Mouse (Mus musculus) limb, embryonic 15.5 days (tissue): ENCODE data around the gene Syce1. TPM values are rescaled to one million over a fixed set of nuclear protein-coding genes. Genes with fewer than 3 reads are reported as not detected.

Experiments used
- ATAC-seq: fragments of 200-750 bp; cut with Nextera tagmentation; 2 replicates; pipeline ENCODE4 v1.8.0; 2017; ENCODE audit warnings: low read depth, moderate TSS enrichment; ENCODE audit not compliant: insufficient number of reproducible peaks, low FRiP score, low TSS enrichment
- H3K27ac ChIP-seq: fragments of 300-500 bp; sonication (generic); 2 replicates; pipeline ENCODE4 v1.5.1; 2015; ENCODE audit warnings: moderate library complexity, mild to moderate bottlenecking, inconsistent platforms
- H3K27me3 ChIP-seq: fragments of 300-500 bp; sonication (generic); 2 replicates; pipeline ENCODE4 v1.6.1; 2015; ENCODE audit warnings: inconsistent platforms
- H3K36me3 ChIP-seq: fragments of 300-500 bp; sonication (generic); 2 replicates; pipeline ENCODE4 v1.6.1; 2015; ENCODE audit warnings: inconsistent platforms
- H3K4me1 ChIP-seq: fragments of 300-500 bp; sonication (generic); 2 replicates; pipeline ENCODE4 v1.6.1; 2015; ENCODE audit warnings: inconsistent platforms
- H3K4me2 ChIP-seq: fragments of 300-500 bp; sonication (generic); 2 replicates; pipeline ENCODE4 v1.6.1; 2015; ENCODE audit warnings: mild to moderate bottlenecking, inconsistent platforms
- H3K4me3 ChIP-seq: fragments of 300-500 bp; sonication (generic); 2 replicates; pipeline ENCODE4 v1.5.1; 2015; ENCODE audit warnings: mild to moderate bottlenecking, inconsistent platforms
- H3K9ac ChIP-seq: fragments of 300-500 bp; sonication (generic); 2 replicates; pipeline ENCODE4 v1.6.1; 2015; ENCODE audit warnings: inconsistent platforms
- H3K9me3 ChIP-seq: fragments of 300-500 bp; sonication (generic); 2 replicates; pipeline ENCODE4 v1.6.1; 2016; ENCODE audit warnings: inconsistent platforms
- WGBS: fragments of 180-500 bp; shearing (Covaris S2); methylation state at CpG from one replicate; pipeline ENCODE4 v1.1.7; 2015; 5-methylcytosine and 5-hydroxymethylcytosine counted together
- polyA plus RNA-seq: library from polyadenylated mRNA; unstranded; fragments of >200 nt; fragmentation: Nextera tagmentation; extraction: Ambion mirVana; gene quantifications from 2 replicates; pipeline ENCODE4 v1.2.1, GENCODE M21; 2015

Gene Syce1
- polyA plus RNA-seq: 0.11 and 0.13 TPM in 2 replicates

- H3K4me3 ChIP-seq: no peak within 1 kb of the TSS
- H3K9me3 ChIP-seq: no peaks in the 10 kb centered on the region
- H3K4me1 ChIP-seq: no peaks in the 10 kb centered on the region
- H3K27me3 ChIP-seq: no peaks in the 10 kb centered on the region
- ATAC-seq: no peak
- no peak within 1 kb of the TSS for H3K4me2 ChIP-seq
- no peak within 1 kb of the TSS for H3K9ac ChIP-seq
- no peaks in the 10 kb centered on the region for H3K36me3 ChIP-seq
- 80% methylated on average over 33 of the region's 33 CpGs for WGBS
- no peak within 1 kb of the TSS for H3K27ac ChIP-seq
Measured at GRCm38 (mm10) chr7:140787406-140788052, at the start of gene Syce1. Syce1 (minus strand) TSS chr7:140787852.

DNA sequence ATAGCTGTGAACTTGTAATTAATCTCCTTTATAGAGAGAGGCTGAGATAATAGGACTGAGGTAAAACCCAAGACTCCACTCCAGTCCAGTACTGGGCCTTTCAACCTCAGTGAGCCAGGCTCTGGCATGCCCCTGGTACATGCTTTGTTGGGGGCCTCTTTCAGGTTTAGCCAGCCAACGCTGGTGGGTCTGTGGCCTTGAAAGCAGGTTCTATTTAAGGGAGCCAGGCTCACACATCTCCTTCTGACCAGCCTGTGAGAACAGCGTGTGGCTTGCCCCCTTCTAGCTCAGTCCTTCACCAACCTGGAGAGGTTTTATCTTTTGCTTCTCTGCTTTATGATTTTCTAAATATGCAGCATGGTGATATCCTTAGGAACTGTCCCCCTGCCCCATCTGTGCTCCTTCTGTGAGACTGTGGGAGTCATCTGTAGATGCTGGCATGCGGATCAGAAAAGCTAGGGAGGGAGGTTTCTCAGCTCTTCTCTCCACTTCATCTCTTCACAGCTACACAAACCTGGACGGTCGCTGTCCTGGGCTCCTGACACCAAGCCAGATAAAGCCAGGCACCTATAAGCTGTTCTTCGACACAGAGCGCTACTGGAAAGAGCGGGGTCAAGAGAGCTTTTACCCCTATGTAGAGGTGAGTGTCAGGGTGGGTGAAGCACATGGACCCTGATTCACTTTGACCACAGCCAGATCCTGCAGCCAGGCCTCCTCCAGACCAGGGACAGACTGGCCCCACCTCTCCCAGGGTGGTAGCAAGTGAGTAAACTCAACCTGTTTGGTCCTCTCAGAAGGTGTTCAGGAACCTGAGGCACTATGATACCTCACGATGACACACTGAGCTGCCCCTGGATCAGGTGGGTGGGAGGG is 48.8 kb upstream of the Syce1 start:
- Histone ChIP-seq H3K4me1 (no peaks in the 10 kb centered on the region), H3K27ac (no peak overlapping the region), H3K9me3 (no peaks in the 10 kb centered on the region), H3K4me2 (no peak overlapping the region), H3K9ac (no peak overlapping the region), H3K27me3 (peaks cover 5% of the 10 kb centered on the region; the same call in 1 of the 2 replicates), H3K36me3 (no peaks in the 10 kb centered on the region), H3K4me3 (no peak overlapping the region)
- ATAC-seq: no peak
- 77% methylated on average over 9 of the region's 9 CpGs for WGBS

DNA sequence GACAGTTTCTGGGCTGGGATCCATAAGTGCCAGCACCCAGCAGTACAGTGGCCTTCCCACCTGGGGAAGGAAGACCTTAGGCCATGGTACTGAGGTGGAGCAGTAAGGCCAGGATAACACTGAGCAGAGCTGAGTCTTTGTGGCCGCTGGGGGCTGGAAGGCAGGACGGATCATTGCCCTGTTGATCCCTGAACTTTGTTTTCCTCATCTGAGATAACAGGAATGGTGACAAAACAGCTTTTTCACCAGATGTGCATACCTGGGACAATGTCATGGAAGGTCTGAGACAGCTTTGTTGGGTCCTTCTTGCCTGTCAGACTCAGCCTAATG is 48.1 kb upstream of the Syce1 start:
- Histone ChIP-seq H3K4me2 (no peak overlapping the region), H3K36me3 (no peaks in the 10 kb centered on the region), H3K9ac (no peak overlapping the region), H3K27ac (no peak overlapping the region), H3K9me3 (no peaks in the 10 kb centered on the region), H3K27me3 (0 out of 2 replicates have a peak, but pooled peaks cover 5% of the 10 kb centered on the region), H3K4me3 (no peak overlapping the region), H3K4me1 (no peaks in the 10 kb centered on the region)
- 0 out of 2 replicates have a peak, but pooled peaks have one; percentile 1 for ATAC-seq
- WGBS: 76% methylated on average over 2 of the region's 2 CpGs

DNA sequence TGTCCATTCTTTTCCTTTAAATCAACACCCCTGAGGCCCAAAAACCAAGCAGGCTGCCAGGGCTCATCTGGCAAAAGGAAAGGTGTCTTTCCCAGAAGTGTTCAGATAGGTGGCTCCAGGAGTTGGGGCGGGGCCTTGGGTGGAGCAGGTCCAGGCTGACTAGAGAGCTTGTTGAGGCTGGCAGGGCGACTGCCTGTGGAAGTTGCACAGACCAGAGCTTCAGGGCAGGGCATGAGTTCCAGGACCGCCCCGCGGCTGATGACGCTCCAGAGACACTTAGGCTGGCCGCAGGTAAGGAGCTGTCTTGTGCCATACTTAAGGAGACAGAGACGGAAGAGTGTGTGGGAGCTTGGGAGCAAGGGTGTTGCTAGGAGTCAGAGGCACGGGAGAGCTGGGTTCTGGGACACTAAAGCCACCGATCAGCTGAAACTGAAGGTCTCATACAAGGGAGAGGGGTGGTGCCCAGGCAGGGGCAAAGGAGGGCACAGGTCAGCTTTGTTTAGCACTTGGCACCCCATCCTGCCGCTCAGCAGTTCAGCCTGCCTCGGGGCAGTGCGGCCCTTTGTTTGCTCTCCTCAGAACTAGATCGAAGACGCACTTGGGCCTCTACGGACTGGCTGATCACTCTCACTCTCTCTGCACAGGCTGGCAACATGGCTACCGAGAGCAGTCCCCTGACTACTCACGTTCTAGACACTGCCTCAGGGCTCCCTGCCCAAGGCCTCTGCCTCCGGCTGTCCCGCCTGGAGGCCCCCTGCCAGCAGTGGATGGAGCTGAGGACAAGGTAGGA is 47.5 kb upstream of the Syce1 start, which contains the start of gene Urah:
Gene Urah, plus strand, starts transcription at position 51 of the 790 bp plus-strand sequence.
- H3K9ac ChIP-seq: no peak within 1 kb of the TSS
- no peaks in the 10 kb centered on the region for H3K9me3 ChIP-seq
- ATAC-seq: peak; percentile 26; the same call in 1 of the 2 replicates
- WGBS: 43% methylated on average over 20 of the region's 20 CpGs
- H3K4me1 ChIP-seq: no peaks in the 10 kb centered on the region
- H3K4me3 ChIP-seq: no peak within 1 kb of the TSS
- H3K27me3 ChIP-seq: 0 out of 2 replicates have a peak, but pooled peaks cover 5% of the 10 kb centered on the region
- no peaks in the 10 kb centered on the region for H3K36me3 ChIP-seq
- H3K27ac ChIP-seq: no peak within 1 kb of the TSS
- H3K4me2 ChIP-seq: no peak within 1 kb of the TSS

DNA sequence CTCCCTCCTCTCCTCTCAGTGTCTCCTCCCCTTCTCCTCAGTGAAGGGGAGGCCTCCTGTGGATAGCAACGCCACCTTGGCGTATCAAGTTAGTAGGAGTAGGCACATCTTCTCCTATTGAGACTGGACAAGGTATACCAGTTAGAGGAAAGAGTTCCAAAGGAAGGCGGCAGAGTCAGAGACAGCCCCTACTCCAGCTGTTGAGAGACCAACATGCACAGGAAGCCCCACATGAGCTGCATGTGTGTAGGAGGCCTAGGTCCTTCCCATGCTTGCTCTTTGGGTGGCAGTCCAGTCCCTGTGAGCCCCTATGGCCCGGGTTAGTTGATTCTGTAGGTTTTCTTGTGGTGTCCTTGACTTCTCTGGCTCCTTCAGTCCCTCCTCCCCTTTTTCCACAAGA is 45.7 kb upstream of the Syce1 start:
- H3K4me1 ChIP-seq: no peaks in the 10 kb centered on the region
- H3K4me3 ChIP-seq: no peak overlapping the region
- no peak overlapping the region for H3K4me2 ChIP-seq
- no peak for ATAC-seq
- no peaks in the 10 kb centered on the region for H3K9me3 ChIP-seq
- H3K27me3 ChIP-seq: 0 out of 2 replicates have a peak, but pooled peaks cover 5% of the 10 kb centered on the region
- H3K9ac ChIP-seq: no peak overlapping the region
- 83% methylated on average over 4 of the region's 4 CpGs for WGBS
- no peaks in the 10 kb centered on the region for H3K36me3 ChIP-seq
- H3K27ac ChIP-seq: no peak overlapping the region

GRCm38 (mm10) chr7:140831447-140831846 is 43.8 kb upstream of the Syce1 start:
- no peaks in the 10 kb centered on the region for H3K9me3 ChIP-seq
- no peak overlapping the region for H3K27ac ChIP-seq
- no peak overlapping the region for H3K9ac ChIP-seq
- no peak overlapping the region for H3K4me2 ChIP-seq
- no peaks in the 10 kb centered on the region for H3K36me3 ChIP-seq
- 67% methylated on average over 6 of the region's 6 CpGs for WGBS
- no peak for ATAC-seq
- H3K27me3 ChIP-seq: 0 out of 2 replicates have a peak, but pooled peaks cover 5% of the 10 kb centered on the region
- no peak overlapping the region for H3K4me3 ChIP-seq
- H3K4me1 ChIP-seq: no peaks in the 10 kb centered on the region

DNA sequence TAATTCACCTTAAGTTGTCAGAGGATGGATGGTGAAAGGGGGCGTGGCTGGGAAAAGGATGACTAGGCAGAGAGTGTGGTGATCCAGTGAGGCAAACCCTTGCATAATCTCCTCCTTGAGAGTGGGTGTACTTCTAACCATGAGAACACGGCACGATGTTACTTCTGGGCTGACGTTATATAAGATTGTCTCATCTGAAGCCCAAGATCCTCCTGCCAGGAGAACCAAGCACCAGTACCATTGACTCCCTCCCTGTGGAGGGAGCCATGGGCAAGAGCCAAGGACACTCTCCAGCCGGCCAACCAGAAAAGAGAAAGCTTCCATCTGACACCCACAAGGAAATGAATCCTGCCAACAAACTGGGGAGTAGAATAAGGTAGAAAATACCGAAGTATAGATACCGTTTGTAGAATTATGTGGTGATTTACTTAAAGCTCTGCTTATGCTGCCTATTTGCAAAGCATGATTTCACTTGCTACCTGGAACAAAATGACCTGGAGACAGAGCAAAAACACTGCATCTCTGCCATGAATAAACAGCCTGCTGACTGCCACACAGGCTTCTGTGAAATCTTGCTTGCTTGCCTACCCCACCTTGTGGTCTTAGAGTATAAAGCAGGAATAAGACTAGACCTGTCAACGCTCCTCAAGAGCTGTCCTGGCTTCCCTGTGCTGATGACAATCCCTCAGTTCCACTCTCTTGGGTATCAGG is 40.7 kb upstream of the Syce1 start:
- Histone ChIP-seq H3K4me1 (no peaks in the 10 kb centered on the region), H3K27me3 (no peaks in the 10 kb centered on the region), H3K27ac (no peak overlapping the region), H3K4me2 (no peak overlapping the region), H3K9me3 (no peaks in the 10 kb centered on the region), H3K4me3 (no peak overlapping the region), H3K36me3 (no peaks in the 10 kb centered on the region), H3K9ac (no peak overlapping the region)
- whole genome bisulfite sequencing: 30% methylated on average over 8 of the region's 8 CpGs
- ATAC-seq: no peak

- H3K36me3 ChIP-seq: no peaks in the 10 kb centered on the region
- 86% methylated on average over 4 of the region's 4 CpGs for WGBS
- no peak overlapping the region for H3K4me3 ChIP-seq
- H3K4me2 ChIP-seq: no peak overlapping the region
- H3K27me3 ChIP-seq: no peaks in the 10 kb centered on the region
- H3K9me3 ChIP-seq: no peaks in the 10 kb centered on the region
- ATAC-seq: no peak
- H3K4me1 ChIP-seq: peaks cover 8% of the 10 kb centered on the region; the same call in 1 of the 2 replicates
- no peak overlapping the region for H3K27ac ChIP-seq
- no peak overlapping the region for H3K9ac ChIP-seq
Measured at GRCm38 (mm10) chr7:140822731-140823130, 35.1 kb upstream of the Syce1 start.

- Histone ChIP-seq H3K4me1 (peaks cover 8% of the 10 kb centered on the region; the same call in 1 of the 2 replicates), H3K4me3 (peak within 1 kb of the TSS; percentile 44), H3K9me3 (no peaks in the 10 kb centered on the region), H3K9ac (peak within 1 kb of the TSS; percentile 35; the same call in 1 of the 2 replicates), H3K27ac (no peak within 1 kb of the TSS), H3K36me3 (no peaks in the 10 kb centered on the region), H3K4me2 (peak within 1 kb of the TSS; percentile 72), H3K27me3 (no peaks in the 10 kb centered on the region)
- under 1% methylated on average over 21 of the region's 21 CpGs for WGBS
- 0 out of 2 replicates have a peak, but pooled peaks have one; percentile 44 for ATAC-seq
Measured at GRCm38 (mm10) chr7:140821653-140822329, 34.1 kb upstream of the Syce1 start, which contains the start of gene Zfp941. Zfp941 (minus strand) TSS chr7:140822178.

- no peaks in the 10 kb centered on the region for H3K9me3 ChIP-seq
- H3K36me3 ChIP-seq: no peaks in the 10 kb centered on the region
- H3K9ac ChIP-seq: no peak overlapping the region; the same call in 1 of the 2 replicates
- peak overlapping the region; percentile 44 for H3K4me3 ChIP-seq
- peaks cover 8% of the 10 kb centered on the region; the same call in 1 of the 2 replicates for H3K4me1 ChIP-seq
- WGBS: 45% methylated on average over 5 of the region's 5 CpGs
- H3K27ac ChIP-seq: no peak overlapping the region
- no peak for ATAC-seq
- H3K4me2 ChIP-seq: peak overlapping the region; percentile 72
- H3K27me3 ChIP-seq: no peaks in the 10 kb centered on the region
Measured at GRCm38 (mm10) chr7:140821305-140821652, 33.6 kb upstream of the Syce1 start.
